Mouse (Mus musculus) testis, adult 2 months (tissue): ENCODE data around the gene Slc25a51.

Experiments used
- CTCF ChIP-seq: fragments of 200-500 bp; IDR thresholded peaks from 2 replicates; pipeline ENCODE4 v1.5.1; 2012; ENCODE audit warnings: low read depth, mild to moderate bottlenecking, inconsistent platforms, low read length, moderate library complexity; ENCODE audit not compliant: control insufficient read depth, insufficient read depth, insufficient replicate concordance
- POLR2A ChIP-seq: fragments of 200-500 bp; IDR thresholded peaks from 2 replicates; pipeline ENCODE4 v1.6.1; 2012; ENCODE audit warnings: low read depth, mild to moderate bottlenecking, inconsistent platforms, low read length, moderate library complexity; ENCODE audit not compliant: control insufficient read depth

DNA sequence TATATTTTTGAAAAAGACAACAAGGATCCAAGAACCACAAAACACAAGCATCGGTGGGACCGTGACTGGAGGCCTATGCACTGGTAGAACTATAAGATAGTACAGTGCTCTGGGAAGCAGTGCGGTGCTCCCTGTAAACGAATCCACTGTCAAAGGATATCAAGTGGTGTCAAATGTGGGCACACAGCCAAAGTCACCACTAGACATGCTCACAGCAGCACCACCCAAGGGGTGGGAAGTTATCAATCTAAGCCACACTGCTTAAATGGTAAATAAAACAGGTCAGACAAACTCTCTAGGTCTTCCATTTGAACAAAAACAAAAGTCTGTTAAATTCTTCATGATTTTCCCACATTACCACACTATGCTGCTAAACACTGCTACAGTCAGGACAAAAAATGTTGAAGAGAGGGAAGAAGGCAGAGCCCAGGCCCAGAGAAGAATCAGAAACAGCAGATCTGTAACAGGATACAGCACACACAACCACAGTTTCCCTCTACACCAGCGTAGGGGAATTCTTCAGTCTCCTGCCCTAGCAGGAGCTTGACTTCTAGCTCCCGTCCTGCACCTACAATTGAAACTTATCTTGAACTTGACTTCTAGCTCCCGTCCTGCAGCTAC, 5.6 kb downstream of the Slc25a51 start:
- TF ChIP-seq POLR2A (no peak), CTCF (no peak)
